Mouse (Mus musculus) layer of hippocampus, adult 18-20 months (tissue): ENCODE measurements at regions not wholly inside any gene's neighbourhood (a gene's known extent, or its start where the extent isn't known, plus 50 kb on each side); places are given as distances from the start of the nearest gene placed in this dataset.

Experiments
- DNase-seq, 2 experiments: peaks; one replicate each; pipeline ENCODE4 v3.0.0; 2022; ENCODE audit warnings: low spot score in 2 of 2

DNA sequence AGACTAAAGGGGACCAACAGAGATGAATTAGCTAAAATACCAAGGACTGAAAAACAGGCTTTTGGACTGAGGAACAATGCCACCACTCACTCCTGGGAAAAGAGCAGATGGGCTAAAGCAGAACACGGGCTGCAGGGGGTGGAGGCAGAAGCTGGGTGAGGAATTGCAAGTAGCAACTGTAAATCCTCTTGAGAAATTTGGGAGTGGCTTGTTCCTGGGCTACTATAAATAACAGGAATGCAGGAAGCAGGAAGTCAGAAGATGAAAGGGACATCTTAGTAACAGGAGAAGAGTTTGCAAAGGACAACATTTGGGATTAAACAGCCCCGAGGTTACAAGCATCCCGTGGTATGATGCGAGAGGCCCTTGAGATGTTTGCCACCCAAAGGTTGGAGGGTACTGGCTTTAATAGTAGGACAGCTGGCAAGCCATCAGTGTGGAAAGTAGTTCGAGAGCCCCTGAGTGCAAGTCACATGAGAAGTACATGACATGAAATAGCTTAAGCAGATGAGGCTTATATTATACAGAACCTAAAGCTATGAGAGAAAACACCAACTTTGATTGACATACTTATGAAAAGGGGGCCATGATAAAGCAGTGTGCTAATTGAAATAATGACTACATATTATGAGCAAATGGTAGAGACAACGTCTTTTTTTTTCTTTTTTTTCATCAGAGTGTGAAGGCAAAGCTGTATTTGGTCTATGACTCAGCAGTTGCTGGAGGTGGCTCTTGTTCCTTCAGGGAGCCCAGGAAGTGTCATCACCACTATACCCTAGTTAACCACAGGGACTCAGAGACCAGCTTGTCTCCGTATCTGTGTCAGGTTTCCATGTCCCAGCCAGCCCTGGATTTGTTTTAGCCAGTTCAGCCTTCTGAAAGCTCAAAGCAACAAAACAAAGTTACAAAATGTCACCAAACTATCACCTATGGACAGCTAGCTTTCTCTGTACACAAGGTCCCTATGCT, 357.6 kb upstream of the Acvr2a start:
- DNase-seq, result peak; percentile 19 to 31

DNA sequence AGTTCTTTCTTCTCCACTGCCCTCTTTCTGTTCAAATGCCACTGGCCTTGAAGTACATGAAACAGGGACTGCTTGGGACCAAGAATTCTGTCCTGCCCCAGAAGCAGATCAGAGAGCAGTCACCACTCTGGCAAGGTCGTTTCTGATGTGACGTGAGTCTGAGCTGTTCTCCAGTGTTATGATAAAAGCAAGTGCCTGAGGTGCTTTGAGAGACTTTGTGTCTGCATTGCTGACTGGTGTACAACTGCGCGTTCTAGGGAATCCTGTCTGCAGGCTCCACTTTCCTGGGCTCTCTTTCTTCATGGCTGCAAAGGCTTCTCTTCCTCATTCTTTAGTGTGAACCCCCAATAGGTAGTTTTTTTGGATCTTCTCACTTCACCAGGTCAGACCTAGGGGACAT, 356.8 kb upstream of the Acvr2a start:
- no peak for DNase-seq

DNA sequence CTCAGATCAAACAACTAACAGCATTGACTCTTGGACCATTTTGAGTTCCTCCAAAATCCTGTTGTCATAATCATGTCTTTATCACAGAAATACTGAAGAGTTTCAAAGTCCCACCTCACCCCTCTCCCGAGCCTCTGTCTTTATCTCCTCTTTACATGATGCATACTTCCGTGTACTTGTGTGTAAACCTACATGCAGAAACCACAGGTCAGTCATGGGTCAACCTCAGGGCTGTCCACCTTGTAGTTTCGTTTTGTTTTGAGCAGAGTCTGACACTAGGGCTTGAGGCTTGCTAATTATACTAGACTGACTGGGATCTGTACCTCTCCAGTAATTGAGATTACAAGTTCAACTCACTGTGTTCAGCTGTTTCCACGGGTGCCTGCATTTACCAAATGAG, 348.4 kb upstream of the Acvr2a start:
- DNase-seq, result no peak

DNA sequence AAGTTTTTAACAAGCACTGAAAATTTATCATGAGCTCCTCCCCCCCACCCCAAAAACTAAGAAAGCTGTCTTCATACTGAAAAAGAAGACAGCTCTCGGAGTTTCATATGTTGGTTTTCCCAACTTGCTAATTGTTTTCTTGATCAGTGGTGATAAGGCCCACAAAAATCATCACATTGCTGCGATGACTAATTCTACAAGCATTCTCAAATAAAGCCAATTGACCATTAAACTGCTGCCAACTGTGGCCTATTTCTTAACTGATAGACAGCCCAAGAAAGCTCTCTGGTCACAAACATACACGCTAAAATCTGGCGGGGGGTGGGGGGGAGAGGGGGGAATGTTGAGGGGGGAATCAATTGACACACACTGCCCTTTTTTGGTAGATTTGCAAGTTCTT, 345.0 kb upstream of the Acvr2a start:
- DNase-seq, result no peak

DNA sequence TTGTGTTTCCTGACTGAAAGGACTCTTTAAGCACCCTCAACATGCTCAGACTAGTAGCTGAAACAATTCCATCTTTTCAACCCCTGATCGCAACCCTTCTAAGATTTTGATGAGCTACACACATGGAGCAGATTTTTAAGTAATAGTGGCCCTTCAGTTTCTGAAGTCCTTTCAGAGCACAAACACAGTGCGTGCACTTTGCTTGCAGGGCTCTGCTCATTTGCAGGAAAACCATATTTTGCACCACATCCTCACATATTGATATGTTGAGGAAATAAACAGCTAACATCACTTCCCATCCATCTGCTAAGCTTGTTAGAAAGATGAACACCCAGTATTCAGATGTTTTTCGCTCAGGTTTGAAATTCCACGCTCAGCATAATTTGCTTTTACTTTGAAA, 344.6 kb upstream of the Acvr2a start:
- no peak for DNase-seq

DNA sequence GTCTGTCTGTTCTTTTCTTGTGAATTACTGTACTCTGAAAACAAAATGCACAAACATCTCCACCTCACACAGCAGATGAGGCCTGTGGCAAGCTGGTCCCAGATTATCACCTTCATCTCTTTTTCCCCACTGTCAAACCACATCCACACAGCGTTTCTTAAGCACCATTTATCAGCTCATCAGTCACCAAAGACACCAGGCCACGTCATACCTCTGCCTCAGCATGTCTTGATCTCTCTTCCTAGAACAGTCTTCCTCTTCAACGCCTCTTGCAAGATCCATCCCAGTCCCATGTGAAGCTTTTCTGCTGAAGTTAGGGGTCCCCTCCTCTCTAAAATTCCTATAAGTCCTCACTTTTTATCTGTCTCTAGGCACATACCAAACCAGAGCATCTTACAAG, 340.8 kb upstream of the Acvr2a start:
- no peak for DNase-seq

DNA sequence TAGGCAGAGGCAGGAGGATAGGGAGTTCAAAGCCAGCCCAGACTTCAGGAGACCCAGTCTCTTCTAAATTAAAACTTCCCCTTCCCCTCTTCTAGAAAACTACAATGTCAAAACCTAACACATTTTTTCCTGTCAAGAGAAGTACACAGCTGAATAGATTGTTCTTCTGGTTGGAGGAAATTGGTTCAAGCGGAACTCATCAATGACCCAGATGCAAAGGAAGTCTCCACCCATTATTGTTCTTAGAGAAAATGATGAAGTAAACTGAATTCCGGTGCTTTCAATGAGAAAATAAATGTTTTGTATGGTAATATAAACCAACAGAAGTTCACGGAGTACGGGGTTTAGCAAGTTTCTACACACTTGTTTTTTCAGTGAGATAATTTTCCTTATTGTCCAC, 339.3 kb upstream of the Acvr2a start:
- DNase-seq, result no peak

DNA sequence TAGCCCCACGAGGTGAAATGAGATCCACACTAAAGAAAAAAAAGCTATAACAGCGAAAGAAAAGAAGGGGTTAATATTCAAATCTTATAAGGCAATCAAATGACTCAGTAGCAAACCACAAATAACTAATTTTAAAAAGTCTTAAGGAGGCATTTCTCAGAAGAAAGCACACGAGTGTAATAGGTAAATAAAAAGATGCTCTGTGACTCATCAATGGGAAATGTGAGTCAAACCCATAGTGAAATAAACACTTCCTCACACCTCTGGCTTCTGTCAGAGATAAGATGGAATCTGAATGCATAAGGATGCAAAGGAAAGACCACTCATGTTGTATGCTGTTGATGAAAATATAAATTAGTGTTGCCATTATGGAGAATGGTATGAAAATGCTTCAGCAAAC, 337.1 kb upstream of the Acvr2a start:
- no peak for DNase-seq

DNA sequence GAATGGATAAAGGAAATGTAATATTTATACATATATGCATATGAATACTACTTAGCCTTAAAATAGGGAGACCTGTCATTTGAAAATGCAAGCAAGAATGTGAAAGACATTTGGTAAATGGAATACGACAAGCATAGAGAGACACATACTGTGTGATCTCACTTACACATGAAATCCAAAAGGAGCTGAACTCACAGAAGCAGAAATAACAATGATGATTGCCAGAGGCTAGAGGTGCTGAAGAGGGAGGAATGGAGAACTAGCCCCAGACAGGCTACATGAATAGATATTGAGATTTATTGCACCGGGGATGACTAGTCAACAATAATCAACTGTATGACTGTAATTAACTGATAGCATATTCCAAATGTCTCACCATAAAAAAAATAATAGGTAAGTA, 336.6 kb upstream of the Acvr2a start:
- DNase-seq, result no peak

DNA sequence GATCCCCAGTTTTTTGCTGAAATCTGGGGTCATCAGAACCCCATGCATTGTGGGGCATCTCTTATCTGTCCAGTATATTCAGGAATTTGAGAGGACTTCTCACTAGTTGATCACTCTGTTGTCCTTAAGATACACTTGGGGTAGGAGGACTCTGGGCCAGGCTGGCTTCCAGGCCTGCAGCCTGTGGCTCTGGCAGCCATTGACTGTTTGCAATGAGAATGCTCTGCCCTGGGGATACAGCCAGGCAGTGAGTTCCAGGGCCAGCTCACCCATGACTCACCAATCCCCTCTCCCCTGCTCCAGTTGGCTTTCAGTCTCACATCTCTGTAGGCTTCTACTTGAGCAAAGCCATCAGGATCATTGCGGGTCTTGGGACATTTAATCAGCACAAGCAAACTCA, 334.3 kb upstream of the Acvr2a start:
- DNase-seq, result no peak

DNA sequence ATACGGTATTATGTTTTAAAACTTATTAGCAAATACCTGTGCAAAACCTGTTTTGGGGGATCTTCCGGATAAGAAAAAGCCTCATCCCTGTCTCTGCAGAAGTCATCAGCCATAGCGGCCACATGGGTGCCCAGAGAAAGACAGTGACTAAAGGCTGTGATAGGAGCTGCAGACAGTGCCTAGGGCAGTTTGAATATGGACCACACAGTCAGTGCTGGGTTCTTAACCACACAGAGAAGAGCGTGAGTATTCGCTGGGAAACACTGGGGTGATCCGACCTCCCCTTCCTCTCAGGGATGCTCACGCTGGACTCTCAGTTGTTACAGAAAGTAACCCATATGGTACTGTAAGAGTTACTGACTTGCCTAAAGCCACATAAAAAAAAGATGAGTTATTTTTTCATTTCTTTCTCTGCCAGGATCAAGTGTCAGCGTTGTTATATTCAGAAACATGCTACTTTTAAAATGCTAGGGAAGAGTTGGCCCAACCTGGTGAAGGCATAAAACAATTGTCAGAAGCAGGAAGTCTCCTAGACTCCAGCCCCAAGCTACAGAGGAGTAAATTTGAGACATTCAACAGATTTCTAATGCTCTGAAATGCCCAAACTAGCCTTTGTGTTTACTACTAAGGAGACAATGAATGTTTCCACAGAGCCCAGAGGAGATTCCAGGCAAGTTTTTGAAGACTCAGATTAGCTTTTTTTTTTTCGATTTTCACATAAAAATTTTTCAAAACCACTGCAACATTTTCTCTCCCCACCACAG, 333.3 kb upstream of the Acvr2a start:
- no peak for DNase-seq

DNA sequence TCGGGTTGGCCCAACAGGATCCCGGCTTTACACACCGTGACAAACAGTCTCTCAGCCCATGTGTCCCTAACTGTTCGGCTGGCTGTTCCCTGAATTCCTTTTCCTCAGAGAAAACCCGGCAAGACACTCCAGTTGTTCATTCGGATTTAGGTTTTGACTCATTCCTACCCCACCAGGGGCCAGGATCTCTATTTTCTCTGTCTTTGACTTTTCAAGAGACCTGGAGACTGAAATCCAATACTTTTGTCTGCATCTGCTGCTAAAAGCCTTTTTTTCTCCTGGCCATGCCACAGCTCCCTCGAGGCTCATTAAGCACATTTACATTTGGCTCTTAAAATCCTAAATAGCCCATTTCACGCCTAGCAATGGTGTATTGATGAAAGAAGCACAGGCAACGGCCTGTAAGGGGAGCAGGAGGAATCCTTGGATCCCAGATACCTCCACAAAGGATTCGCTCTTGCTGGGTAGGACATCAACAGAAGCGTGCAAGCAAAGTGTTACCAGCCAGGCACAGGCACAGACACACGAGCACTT, 332.6 kb upstream of the Acvr2a start:
- no peak for DNase-seq

DNA sequence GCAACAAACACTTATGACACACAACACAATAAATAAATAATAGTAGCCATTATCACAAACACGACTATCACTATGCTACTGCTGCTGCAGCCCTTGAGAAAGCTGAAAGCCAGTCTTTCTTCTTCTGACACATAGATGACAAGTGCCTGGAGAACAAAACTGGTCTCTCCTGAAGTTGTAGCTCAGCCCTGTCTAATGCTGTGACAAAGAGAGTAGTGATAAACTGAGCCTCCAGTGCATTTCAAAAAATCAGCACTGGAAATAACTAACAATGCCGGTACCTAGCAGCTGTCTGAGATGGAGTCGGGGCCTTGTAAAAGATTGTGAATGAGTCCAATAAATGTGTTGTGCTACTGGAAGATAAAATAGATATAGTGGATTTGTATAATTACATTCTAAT, 320.3 kb upstream of the Acvr2a start:
- no peak for DNase-seq

DNA sequence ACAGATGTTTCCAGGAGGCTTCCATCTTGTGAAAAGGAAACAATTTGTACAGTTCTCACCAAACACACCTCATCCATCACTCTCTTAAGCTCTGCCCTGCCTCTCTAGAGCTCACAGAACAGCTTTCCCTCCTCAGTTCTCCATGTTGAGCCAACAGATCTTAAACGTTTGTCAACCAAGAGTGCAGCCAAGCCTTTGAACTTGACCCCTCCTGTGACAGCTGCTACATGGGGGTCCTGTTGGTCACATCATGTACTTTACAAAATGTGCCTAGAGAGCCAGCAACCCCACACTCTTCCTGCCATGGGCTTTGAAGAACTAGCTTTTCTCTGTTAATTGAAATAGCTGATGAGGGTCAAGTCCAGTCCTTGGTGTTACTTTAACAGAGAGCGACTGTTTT, 319.8 kb upstream of the Acvr2a start:
- no peak for DNase-seq

DNA sequence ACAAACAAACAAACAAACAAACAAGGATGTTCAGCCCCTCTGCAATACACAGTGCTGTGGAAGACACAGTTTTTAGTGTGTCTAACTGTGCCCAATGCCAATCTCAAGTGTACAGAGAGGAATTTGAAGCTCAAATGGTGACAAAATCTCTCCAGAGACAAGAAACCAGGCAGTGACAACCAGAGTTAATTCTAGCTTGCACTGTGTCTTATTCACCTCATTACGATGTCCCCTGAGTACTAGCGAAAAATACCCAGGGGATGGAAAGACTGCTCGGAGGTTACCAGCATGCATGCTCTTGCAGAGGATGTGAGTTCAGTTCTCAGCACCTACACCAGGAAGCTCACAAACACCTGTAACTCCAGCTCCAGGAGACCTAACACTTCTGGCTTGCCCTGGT, 319.3 kb upstream of the Acvr2a start:
- DNase-seq, result no peak

DNA sequence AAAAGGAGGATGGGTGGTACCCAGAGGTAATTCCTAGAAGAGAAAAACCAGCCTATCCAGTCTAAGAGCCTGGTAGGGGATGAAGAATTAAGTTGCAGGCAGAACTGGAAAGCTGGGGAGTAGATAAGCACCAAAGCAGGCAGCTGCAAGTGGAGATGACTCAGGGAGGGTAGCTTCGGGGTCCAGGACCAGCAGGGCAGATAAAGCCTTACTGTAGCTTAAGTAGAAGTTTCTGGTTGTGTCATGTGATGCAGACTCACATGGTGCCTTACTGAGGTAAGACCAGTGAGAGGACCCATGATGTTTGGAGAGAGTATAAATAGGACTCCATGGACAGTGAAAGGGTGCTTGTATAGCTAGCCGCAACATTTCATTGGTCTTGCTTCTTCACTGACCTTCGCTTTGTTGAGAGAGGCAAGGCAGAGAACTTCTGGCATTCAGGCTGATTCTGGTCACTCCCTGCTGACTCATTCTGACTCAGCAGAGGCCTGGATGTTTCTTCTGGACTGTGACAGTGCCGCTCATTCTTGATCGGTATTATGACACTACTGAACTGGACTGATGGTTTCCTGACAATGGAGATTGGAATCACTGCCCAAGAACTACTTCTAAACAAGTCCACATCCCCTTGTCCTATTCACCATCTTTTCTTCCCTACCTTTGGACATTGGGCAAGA, 315.7 kb upstream of the Acvr2a start:
- DNase-seq, result no peak

DNA sequence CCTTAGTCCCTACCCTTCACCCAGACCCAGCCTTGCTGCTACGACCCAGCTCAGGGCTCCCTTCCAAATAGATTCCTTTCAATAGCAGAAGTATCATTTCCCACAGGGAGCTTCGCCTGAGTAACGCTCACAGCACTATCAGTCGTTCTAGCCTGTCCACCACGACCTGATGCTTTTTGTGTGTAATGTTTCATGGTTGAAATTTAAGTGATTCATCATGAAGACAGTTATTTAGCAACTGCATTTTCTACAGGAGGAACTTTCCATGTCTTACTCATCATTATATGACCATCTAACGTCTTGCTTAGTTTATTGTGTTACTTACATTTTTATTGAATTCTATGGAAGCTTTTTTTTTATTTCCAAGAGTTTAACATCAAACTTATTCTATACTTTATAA, 314.5 kb upstream of the Acvr2a start:
- no peak for DNase-seq

DNA sequence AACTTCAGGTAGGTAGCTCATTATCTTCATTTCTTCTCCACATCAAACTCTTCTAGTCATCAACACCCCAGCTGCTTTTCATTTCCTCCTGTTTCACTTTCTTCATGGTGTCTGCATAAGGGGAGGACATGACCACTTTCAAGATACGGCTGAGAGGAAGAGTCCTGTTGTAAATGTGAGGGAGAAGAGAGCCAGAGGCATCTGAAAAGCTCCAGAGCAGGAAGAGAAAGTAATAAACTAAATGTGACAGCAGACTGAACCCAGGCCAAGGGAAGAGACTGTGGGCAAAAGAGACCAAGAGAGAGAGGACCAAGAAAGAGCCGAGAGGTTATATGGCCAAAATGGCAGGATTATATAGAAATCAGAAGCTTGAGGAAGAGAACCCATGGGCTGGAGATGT, 312.5 kb upstream of the Acvr2a start:
- DNase-seq, result no peak

DNA sequence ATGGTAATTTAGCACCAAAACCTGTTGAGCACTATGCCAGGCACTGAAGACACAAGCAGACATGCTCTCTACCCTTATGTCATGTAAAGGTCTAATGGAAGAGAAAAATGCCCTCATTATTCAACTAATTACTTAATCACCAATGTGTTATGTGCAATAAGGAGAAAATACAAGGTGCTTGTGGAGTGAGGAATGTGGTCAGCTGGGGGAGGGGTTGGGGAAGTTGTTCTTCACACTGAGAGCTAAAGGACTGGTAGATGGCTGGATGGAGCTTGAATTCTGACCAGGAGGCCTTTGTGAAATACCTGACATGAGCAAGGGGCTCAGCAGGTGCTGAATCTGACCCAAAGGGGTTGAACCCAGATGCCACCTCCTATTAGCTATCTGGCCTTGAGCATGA, 300.1 kb upstream of the Acvr2a start:
- DNase-seq, result no peak

DNA sequence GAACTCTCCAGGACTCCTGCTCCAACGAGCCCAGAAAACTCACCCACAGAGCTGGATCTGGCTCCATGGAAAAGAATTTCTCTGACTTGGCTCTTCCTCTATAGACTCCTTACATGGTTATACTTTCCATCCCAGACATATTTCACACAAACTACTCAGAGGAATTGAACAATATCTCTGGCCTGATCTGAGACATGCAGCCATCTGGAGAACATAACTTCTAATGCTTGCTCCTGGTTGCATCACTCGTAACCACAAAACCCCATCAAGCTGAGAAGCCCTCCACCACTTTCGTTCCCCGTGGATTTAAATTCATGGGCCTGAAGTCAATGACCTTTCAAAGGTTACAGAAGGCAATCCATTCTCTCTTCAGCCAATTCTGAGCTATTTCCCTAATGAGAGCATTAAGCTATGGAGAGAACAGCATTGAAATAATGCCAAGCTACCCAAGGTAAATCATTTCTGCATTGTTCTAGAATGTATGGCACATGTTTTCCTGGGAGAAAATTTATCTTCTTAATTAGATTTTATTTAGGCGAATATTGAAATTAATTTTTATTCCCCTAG, 294.0 kb upstream of the Acvr2a start:
- no peak for DNase-seq

DNA sequence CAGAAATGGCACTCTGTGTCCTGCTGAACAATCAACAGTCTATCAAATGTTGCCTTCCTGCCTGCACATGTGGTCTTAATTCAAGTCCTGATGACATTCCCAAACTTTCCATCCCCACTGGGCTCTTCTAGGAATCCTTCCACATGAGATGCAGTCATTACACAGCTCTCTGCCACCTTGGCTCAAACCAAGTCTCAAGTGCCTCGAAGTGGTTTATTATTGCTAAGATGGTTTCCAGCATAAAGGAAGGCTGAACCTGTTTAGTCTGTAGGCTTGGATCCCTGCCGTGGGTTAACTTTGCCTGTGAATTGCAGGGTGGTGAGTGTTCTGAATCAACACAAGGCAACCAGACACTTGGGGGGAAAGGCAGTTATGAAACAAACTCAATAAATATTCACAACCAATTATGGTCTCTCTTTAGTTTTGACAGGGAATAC, 293.4 kb upstream of the Acvr2a start:
- no peak for DNase-seq
